Mouse (Mus musculus) lung, postnatal 14 days (tissue): ENCODE results near the gene Ppt2.
A peak's percentile ranks its signal among the peaks of the same experiment; 100 is the strongest.

Source experiments
- DNase-seq: peaks from one replicate; pipeline ENCODE4 v3.0.0; 2021

The Ppt2 gene

DNA sequence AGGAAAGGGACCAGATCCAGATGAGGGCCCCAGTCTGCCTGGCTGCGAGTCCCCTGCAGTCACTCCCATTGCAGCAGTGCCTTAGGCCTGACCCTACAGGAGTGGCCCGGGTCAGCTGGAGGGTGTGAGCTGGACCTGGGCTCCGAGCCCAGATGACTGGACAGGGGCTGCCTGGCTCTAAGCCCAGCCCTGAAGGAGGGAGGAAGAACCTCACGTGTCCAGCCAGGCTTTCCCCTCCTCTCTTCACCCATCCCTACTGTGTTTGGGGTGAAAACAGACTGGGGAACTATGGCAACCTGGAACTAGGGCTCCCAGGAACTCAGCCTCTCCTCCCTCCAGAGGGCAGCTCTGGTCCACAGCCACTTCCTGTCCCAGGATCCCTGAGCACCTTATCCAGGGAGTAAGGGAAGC is 27.3 kb upstream of the Ppt2 start:
- peak; percentile 91 for DNase-seq

DNA sequence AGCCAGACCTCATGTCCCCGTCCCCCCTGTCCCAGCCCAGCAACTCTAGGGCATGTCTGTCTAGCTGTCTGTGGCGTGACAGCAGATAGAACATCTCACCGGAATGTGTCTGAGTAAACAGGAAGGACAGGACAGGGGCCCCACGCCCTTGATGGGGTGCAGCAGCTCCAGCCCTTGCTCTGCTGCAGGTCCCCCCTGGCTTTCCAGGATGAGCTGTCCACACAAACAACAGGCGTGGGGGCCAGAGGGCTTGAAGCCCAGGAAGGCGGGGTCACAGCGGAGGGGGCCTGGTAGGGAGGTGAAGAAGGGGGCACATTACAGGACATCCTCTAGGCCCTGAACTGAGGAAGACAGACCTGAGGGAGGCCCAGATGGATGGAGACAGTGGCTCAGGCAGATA is 26.9 kb upstream of the Ppt2 start:
- DNase-seq: peak; percentile 72

DNA sequence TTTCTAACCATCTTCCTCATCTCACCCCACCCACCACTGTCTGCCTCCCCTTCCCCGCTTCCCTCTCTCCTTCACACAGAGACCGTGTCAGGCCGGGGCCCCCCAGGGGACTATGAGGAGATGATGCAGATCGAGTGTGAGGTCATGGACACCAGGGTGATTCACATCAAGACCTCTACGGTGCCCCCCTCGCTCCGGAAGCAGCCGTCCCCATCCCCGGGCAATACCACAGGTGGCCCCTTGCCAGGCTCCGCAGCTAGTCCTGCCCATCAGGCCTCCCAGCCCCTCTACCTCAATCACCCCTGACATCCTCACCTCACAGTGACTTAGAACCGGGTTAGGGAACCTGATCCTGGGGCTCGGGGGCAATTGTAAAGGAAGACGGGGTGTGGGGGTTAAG is 26.1 kb upstream of the Ppt2 start:
- no peak for DNase-seq

DNA sequence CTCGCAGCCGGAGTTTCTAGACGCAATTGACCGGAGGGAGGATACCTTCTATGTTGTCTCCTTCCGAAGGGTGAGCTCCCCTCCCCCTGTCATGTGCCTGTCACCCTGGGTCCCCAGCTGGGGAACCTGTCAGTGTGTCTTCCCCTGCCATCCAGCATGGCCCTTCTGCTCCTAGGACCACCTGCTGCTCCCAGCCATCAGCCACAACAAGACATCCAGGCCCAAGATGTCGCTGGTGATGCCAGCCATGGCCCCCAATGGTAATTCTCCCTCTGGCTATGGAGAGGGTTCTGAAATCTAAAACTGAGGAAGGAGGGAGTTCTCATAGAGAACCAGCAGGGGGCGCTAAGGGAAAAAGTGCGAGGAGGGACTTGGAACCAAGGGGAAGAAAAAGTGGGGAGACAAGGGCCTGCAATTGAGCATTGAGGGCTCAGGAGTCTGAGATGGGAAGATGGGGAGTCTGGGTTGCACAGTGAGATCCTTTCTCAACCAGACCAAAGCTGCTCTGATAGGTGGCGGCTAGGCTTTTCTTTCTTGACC is 25.5 kb upstream of the Ppt2 start:
- peak; percentile 85 for DNase-seq

DNA sequence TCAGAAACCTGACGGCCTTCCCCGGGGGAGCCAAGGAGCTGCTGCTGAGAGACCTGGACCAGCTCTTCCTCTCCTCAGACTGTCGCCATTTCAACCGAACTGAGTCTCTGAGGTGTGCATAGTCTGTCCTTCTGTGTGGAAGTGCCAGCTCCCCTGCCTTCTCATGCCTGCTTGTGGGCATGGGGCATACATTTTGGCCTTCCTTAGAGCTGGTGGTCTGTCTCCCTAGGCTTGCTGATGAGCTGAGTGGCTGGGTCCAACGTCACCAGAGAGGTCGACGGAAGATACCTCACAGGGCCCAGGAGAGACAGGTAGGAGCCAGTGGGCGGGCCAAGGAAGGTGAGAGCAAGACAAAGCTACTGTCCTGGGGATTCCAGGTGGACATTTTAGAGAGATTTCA is 24.7 kb upstream of the Ppt2 start:
- DNase-seq: no peak

DNA sequence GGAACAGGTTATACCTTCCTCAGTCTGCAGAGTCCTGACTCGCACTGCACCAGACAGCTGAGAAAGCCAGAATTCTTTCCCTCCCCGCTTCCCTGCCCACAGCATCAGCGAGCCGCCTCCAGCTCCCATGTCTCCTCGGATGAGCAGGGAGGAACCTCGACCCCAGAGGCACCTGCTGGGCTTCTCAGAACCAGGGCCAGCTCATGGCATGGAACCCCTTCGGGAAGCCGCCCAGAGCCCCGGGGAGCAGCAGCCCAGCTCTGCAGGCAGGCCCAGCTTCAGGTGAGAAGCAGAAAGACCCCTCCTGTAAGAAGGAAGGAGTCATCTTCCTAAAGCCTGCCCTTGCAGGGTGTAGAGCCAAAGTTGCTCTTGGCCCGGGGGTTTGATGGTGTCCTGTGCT is 24.2 kb upstream of the Ppt2 start:
- no peak for DNase-seq

DNA sequence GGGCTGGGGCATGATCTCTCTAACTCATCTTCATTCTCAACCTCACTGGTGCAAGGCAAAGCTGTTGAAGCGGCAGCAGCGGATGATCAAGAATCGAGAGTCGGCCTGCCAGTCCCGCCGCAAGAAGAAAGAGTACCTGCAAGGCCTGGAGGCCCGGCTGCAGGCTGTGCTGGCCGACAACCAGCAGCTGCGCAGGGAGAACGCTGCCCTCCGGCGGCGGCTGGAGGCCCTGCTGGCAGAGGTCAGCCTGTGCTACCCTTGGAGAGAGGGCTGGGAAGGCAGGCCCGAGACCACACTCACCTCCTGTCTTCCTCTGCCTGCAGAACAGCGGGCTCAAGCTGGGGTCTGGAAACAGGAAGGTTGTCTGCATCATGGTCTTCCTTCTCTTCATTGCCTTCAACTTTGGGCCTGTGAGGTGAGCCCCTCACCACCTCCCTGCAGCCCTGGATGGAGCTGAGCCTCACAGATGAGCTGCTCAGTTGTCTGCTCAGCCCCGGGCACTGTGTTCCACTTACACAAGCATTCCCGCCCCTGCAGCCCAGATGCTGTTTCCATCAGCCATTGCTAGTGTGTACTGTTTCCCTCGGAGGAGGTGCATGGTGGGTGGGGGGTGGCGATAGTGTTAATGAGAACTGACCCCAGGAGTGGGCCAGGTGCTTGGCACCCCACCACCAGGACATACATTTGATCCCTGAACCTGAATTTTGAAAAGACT is 23.4 kb upstream of the Ppt2 start:
- DNase-seq: no peak

DNA sequence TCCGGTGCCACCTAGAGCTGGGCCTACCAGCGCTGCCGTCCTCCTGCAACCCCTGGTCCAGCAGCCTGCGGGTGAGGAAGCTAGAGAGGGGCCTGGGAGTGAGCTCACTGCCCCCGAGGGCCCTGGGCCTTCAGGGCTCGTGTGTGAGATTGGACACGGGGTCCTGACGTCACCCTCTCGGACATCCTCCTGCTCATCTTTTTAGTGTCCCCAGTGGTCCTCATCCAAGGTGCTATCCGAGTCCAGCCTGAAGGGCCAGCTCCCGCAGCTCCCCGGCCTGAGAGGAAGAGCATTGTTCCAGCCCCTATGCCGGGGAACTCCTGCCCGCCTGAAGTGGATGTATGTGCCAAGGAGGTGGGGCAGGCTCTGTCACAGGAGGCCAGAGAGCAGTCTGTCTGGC is 22.5 kb upstream of the Ppt2 start:
- no peak for DNase-seq

DNA sequence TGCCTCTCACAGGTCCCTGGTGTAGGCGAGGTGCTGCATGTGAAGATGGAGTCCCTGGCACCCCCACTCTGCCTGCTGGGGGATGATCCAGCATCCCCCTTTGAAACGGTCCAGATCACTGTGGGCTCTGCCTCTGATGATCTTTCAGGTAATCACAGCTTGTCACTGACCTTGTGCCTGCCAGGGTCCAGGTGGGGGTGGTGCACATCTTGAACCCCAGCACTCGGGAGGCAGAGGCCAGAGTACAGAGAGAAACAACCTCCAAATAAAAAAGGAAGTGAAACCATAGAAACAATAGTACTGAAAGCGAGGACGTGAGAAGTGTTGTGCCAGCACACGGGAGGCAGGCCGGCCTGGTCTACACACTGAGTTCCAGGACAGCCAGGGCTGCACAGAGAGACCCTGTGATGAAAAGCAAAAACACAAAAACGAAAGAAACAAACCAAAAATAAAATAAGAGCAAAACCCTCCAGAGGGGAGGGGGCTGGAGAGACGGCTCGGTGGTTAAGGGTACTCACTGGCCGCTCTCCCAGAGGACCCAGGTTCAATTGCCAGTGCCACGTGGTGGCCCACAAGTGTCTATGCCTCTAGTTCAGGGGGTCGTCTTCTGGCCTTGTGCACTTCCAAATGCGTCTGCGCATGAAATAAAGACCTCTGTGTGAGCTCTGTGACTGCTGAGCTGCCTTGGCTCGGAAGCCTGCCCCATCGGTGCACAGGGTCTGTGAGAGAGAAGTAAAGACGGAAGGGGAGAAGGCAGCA is 21.0 kb upstream of the Ppt2 start:
- DNase-seq: no peak

DNA sequence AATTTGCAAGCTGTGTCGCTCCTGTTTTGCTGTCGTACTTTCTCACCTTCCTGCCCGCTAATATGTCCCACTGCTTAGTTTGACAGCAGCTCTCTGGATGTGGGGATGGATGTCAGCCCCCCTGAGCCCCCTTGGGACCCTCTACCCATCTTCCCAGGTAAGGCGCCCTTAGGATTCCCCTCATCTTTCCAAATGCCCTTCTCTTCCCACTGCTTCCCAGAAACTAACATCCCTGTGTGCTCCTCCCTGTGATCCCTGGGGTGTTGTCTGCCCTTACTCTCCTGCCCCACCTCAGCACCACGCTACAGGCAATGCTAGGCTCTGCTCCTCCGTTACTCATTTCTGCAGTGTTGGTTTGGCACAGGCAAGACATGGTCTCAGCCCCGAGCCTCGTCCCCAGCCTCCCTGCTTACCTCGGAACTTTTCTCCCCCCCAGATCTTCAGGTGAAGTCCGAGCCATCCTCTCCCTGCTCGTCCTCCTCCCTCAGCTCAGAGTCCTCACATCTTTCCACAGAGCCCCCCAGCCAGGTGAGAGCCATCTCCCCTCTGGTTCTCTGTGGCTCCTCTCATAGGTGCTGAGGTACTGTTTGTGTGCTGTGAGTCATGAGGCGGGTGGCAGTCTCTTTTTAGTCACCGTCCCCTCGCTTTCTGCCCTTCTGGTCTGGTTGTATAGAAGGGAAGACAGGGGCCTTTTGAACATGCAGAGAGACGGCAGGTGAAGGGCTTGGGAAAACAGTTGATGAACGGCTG is 20.0 kb upstream of the Ppt2 start:
- DNase-seq: no peak

DNA sequence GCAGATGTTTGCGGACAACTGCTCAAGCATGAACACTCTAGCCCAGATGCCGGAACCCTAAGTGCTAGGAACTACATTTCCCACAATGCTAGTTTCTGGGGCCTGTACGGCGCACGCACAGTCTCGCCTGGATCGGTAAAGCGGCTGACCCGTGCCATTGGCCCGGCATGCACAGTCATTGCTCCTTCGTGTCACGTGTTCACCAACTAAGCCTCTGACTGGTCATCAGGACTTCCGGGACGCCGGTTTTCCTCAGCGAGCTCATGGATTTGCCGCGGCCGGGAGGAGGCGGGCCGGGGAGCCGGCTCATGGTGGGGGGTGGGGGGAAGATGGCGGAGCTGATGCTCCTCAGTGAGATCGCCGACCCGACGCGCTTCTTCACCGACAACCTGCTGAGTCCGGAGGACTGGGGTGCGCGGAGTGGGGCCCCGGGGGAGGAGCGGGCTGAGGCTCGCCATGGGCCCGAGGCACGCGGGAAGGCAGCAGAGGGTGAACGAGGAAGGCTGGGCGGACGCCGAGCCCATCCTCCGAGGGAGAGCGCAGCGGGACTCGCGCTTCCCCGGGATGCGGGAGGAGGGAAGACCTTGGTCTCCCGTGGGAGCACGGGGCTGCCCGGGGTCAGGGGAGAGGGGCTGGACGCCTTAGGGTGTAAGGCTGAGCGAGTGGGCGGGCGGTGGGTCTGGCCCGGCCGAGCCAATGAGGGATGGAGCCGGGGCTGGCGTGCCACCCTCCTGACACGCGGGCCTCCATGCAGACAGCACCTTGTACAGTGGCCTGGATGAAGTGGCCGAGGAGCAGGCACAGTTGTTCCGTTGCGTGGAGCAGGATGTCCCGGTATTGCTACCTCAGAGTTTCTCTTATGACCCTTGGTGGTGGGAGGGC is 18.8 kb upstream of the Ppt2 start, which contains the start of gene Atf6b:
TSS of gene Atf6b (plus strand) at position 241 of the 882 bp plus-strand sequence.
- DNase-seq: peak; percentile 92

DNA sequence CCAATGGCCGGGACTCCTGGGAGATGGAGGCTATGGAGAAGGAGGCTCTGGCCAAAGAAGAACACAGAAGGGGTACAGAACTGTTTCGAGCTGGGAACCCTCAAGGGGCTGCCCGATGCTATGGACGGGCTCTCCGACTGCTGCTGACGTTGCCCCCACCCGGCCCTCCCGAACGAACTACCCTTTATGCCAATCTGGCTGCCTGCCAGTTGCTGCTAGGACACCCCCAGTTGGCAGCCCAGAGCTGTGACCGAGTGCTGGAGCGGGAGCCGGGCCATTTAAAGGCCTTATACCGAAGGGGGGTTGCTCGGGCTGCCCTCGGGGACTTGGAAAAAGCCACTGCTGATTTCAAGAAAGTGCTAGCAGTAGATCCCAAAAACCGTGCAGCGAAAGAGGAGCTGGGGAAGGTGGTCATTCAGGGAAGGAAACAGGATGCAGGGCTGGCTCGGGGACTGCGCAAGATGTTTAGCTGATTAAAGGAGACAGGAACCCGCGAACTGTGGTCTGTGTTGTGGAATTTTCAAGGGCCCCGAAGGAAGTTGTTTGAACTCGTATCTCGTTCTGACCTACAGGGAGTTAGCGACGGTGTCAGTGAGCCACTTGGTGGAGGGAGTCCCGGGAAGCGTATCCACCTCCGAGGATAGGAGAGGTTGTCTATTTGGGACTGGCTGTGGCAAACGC is 17.7 kb upstream of the Ppt2 start:
- no peak for DNase-seq

DNA sequence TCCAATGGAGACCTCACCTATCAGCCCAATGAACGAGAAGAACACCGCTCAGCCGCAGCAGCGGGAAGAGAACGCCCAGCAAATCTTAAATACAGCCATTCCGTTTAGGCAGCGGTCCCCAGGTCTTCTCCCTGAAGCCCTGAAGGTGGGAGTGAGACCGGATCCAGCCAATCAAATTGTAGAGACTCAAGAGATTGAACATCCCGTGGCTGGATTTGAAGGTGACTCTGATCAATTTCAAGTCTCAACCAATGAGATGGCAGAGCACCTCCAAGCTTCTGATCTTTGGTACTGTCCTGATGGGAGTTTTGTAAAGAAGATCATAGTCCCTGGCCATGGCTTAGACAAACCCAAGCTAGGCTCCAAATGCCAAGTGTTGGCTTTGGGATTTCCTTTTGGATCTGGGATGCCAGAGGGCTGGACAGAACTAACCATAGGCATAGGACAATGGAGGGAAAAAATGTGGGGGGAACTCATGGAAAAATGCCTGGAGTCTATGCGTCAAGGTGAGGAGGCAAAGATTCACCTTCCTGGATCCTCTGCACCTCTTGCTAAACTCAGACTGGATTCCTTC is 17.0 kb upstream of the Ppt2 start:
- DNase-seq: no peak

DNA sequence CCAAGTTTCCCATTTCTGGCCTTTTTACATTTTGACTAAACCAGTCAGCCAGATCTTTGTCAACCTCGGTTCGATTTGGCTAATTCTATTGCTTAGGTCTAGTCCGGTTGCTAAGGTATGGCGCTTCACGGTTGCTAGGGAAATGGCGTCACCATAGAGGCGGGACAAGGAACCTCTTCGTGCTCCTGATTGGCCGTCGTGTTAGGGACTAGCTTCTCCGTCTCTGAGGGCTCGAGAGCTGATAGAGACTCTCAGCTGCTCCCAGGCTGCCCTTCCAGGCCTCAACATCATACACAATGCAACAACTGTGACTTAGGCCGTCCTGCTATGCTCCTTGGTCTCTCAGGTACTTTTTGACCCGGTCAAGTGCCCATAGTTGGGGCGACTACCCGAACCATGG is 16.3 kb upstream of the Ppt2 start, which contains the start of gene Fkbpl:
TSS of gene Fkbpl (plus strand) at position 157 of the 400 bp plus-strand sequence.
- peak; percentile 98 for DNase-seq

DNA sequence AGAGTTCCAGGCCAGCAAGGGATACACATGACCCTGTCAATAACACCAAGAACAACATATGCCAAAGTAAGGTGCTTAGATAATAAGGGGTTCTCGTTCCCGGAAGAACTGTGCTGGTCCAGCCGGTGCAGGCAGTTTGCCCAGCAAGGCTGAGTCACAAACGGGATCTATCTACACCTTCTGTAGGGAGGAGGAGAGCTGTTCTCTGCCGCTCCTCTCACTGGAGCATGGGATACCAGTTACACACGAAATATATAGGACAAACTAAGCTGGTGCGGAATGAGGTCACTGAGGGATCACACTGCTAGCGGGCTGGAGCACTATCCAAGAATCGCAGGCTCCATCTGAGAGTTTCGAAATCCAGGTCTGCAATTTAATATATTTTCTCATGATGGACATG is 15.6 kb upstream of the Ppt2 start:
- no peak for DNase-seq

DNA sequence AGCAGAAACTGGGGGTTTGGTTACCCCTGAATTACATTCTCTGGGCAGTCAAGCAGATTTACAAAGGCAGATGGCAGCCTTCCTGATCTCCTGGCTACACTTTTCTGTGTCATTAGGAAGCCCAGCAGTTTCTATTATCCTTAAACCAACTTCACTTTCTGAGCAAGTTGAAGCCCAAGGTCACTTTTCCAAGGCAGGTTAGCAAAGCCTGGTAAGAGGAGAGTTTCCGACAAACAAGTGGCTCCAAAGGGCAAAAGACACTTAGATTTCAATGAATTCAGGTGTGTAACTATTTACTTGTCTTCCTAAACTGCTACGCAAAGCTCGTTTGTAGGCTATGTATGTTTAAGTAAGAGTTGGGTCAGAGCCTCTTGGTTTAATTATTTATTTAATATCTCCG is 15.1 kb upstream of the Ppt2 start:
- no peak for DNase-seq

DNA sequence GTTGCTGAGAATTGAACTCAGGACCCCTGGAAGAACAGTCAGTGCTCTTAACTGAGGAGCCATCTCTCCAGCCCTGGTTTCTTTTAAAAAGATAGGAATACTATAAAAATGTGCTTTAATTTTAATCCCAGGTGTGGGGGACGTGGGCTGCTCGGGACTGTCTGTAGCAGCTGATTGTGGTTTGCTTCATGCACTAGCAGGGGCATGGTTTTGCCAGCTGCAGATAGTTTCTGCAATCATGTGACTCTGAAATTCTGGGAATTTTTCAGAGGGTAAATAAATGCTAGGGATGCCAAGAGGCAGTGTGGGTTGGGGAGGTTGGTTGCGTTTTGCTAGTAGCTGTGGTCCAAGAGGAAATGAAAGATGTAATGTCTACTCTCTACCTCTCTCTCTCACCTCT is 13.6 kb upstream of the Ppt2 start:
- DNase-seq: no peak

DNA sequence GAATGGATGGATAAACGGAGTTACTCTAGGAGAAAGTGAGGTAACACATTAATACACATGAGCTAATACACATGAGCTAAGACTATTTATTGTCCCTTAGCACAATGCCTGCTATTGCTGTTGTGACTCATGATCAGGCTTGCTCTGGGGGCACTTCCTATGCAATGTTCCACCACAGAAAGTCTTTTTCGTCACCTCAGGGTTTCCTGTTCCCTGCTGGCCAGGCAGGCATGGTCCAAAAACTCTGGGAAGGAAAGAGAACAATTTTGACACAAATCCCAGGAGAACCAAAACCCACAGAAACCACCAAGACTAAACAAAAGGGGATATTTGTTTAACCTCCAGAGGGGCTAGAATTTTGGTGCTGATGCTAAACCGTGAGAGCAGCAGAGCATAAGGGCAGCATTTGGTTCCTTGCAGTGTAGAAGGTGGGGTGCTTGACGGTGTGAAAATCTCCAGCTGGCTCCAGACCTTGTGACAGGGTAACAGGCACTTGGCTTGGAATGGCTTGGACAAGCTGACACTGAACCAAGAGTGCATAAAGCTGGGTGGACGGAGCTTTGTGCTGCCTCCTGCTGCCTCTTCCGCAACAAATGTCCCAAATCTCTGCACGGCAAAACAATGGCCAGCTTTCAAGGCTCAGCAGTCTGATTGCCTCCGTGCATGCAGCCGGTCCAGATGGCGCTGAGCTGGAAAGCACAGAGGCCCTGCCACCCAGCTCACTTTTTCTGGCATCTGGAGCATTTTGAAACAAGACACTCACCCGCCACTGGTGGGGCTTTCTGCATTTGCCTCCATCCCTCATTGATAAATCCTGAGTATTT is 12.7 kb upstream of the Ppt2 start:
- no peak for DNase-seq

DNA sequence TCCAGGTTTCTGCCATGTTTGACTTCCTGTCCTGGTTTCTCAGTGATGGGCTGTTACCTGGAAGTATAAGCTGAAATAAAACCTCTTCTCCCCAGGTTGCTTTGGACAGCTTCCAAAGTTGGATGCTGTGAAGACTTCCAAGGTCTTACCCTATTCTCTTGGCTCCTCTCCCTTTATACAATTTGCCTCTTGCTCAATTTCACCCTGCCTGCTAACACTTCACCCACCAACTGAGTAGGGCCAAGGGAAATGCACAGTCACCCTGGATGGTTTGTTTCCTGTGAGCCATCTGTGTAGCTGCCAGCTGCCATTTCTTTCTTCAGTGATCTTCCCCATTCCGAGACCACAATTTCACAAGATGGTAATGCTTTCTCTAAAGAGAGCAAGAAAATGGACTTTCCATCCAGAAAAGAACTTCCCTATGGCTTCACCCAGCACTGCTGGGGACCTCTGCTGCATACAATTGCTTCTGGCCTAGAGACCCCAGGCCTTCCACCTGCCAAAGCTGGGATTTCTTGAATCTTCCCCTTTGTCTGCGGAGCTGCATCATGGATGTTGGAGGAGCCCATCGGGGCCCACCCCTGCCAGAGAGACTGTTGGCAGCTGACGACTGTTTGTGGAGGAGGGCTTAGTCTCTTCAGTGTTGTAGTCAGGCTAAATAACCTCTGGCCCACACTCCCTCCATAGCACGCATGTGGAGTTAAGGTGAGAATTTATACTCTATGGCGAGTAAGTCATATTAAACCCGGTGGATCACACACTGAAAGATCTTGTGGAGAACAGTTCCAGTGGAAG is 11.3 kb upstream of the Ppt2 start:
- no peak for DNase-seq

DNA sequence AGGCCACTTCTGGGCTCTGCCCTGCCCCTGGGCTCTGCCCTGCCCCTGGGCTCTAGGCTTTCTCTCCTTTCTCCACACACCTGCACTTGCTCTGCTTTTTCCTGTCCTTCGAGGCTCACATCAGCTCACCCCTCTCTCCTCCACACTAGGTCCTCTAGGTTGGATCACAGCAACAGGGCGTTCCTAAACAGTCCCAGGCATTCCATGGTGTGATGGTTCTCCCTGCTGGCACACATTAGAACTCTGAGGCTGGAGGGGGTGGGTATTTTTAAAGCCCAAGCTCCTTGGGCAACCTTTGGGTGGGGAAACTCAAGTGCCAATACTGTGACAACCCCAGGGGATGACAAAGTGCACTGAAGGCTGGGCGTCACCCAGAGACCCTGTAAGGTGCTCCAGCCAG is 9.1 kb upstream of the Ppt2 start:
- no peak for DNase-seq
